Mouse (Mus musculus) liver, embryonic 14.5 days (tissue): ENCODE measurements around the gene Wnt16. TPM values are rescaled to one million over a fixed set of nuclear protein-coding genes. Genes with fewer than 3 reads are reported as not detected.

Experiments
- ATAC-seq: fragments of 200-750 bp; cut with Nextera tagmentation; 2 replicates; pipeline ENCODE4 v1.8.0; 2017; ENCODE audit warnings: moderate number of reproducible peaks, mild to moderate bottlenecking, moderate library complexity; ENCODE audit not compliant: insufficient read depth
- DNase-seq, 3 experiments: peaks; one replicate each; pipeline ENCODE4 v3.0.0-alpha.2; 2012 to 2013; ENCODE audit warnings: low read depth in 3 of 3, low spot score in 3 of 3
- H3K27ac ChIP-seq: fragments of 300-500 bp; sonication (generic); 2 replicates; pipeline ENCODE4 v1.5.1; 2014; ENCODE audit warnings: moderate library complexity, mild to moderate bottlenecking, control low read depth, inconsistent platforms
- H3K27me3 ChIP-seq: fragments of 300-500 bp; sonication (generic); 2 replicates; pipeline ENCODE4 v1.6.1; 2014; ENCODE audit warnings: mild to moderate bottlenecking, low read length, moderate library complexity; ENCODE audit not compliant: control insufficient read depth, insufficient read depth
- H3K36me3 ChIP-seq: fragments of 300-500 bp; sonication (generic); replicated peaks from 2 replicates; pipeline ENCODE4 v1.6.1; 2014; ENCODE audit warnings: low read depth; ENCODE audit not compliant: control insufficient read depth, insufficient read depth
- H3K4me1 ChIP-seq, 2 experiments: fragments of 200-500 bp in 1 of 2; fragments of 300-500 bp in 1 of 2; sonication (generic) in 1 of 2; replicated peaks; 2 replicates each; pipeline ENCODE4 v1.6.1; 2012 to 2014; ENCODE audit warnings: antibody characterized with exemption in 1 of 2, inconsistent platforms in 1 of 2, low read length in 1 of 2; ENCODE audit not compliant: control insufficient read depth in 2 of 2, insufficient read depth in 2 of 2
- H3K4me2 ChIP-seq: fragments of 300-500 bp; sonication (generic); 2 replicates; pipeline ENCODE4 v1.6.1; 2014; ENCODE audit warnings: low read depth, mild to moderate bottlenecking, control low read depth, moderate library complexity
- H3K4me3 ChIP-seq, 2 experiments: fragments of 200-500 bp in 1 of 2; fragments of 300-500 bp in 1 of 2; sonication (generic) in 1 of 2; 2 replicates each; pipeline ENCODE4 v1.5.1; 2012 to 2014; ENCODE audit warnings: low read depth in 2 of 2, low read length in 2 of 2, mild to moderate bottlenecking in 2 of 2, control low read depth in 1 of 2, inconsistent platforms in 1 of 2, moderate library complexity in 1 of 2; ENCODE audit not compliant: insufficient read depth in 1 of 2
- H3K9ac ChIP-seq: fragments of 300-500 bp; sonication (generic); replicated peaks from 2 replicates; pipeline ENCODE4 v1.6.1; 2014; ENCODE audit warnings: mild to moderate bottlenecking, control low read depth, moderate library complexity
- H3K9me3 ChIP-seq: fragments of 300-500 bp; sonication (generic); 2 replicates; pipeline ENCODE4 v1.6.1; 2016; ENCODE audit warnings: low read length, mixed read lengths; ENCODE audit not compliant: control insufficient read depth
- CTCF ChIP-seq: IDR thresholded peaks from 2 replicates; pipeline ENCODE4 v1.5.1; 2016; ENCODE audit warnings: antibody characterized with exemption, low read depth, control low read depth
- EP300 ChIP-seq: IDR thresholded peaks from 2 replicates; pipeline ENCODE4 v1.6.1; 2016; ENCODE audit warnings: antibody characterized with exemption, low read depth
- WGBS: fragments of 180-500 bp; shearing (Covaris S2); extraction: QIAGEN DNeasy Blood & Tissue Kit; methylation state at CpG from one replicate; pipeline ENCODE4 v1.1.7; 2014; ENCODE audit not compliant: insufficient replicate concordance; 5-methylcytosine and 5-hydroxymethylcytosine counted together
- polyA plus RNA-seq, 2 experiments: library from polyadenylated mRNA; depleted of rRNA in 1 of 2; stranded (reverse) in 1 of 2; unstranded in 1 of 2; fragments of >200 nt; fragmentation: Nextera tagmentation in 1 of 2; extraction: Ambion mirVana in 1 of 2; gene quantifications; 2 replicates each; pipeline versions ENCODE4 v1.2.1 to v1.2.3; 2012 to 2014

The Wnt16 gene
- polyA plus RNA-seq, 2 experiments: 0.04 TPM; not detected in 1

- no peak for DNase-seq
- no peak overlapping the region for H3K27ac ChIP-seq
- H3K27me3 ChIP-seq: no peaks in the 10 kb centered on the region
- TF ChIP-seq EP300: no peak
- no peak for TF ChIP-seq CTCF
- no peak for ATAC-seq
- H3K9ac ChIP-seq: no peak overlapping the region
- no peak overlapping the region for H3K4me2 ChIP-seq
- no peaks in the 10 kb centered on the region; the same call in 1 of the 2 replicates for H3K36me3 ChIP-seq
- H3K4me3 ChIP-seq: no peak overlapping the region
- H3K4me1 ChIP-seq: no peaks in the 10 kb centered on the region
- 75% methylated on average over 4 of the region's 4 CpGs for WGBS
- H3K9me3 ChIP-seq: no peaks in the 10 kb centered on the region
These were observed 38.3 kb downstream of the Wnt16 start for GRCm38 (mm10) chr6:22326289-22326688.

- no peaks in the 10 kb centered on the region for H3K27me3 ChIP-seq
- H3K27ac ChIP-seq: no peak overlapping the region
- no peak overlapping the region for H3K9ac ChIP-seq
- no peak overlapping the region for H3K4me2 ChIP-seq
- TF ChIP-seq CTCF: no peak
- TF ChIP-seq EP300: no peak
- DNase-seq (no peak), ATAC-seq (no peak)
- H3K4me1 ChIP-seq: no peaks in the 10 kb centered on the region
- H3K9me3 ChIP-seq: no peaks in the 10 kb centered on the region
- WGBS: 69% methylated on average over 4 of the region's 4 CpGs
- no peaks in the 10 kb centered on the region for H3K36me3 ChIP-seq
- no peak overlapping the region for H3K4me3 ChIP-seq
These were observed 39.1 kb downstream of the Wnt16 start for GRCm38 (mm10) chr6:22327091-22327490.

- no peaks in the 10 kb centered on the region for H3K4me1 ChIP-seq
- no peak overlapping the region for H3K27ac ChIP-seq
- no peaks in the 10 kb centered on the region for H3K9me3 ChIP-seq
- H3K27me3 ChIP-seq: no peaks in the 10 kb centered on the region
- no peaks in the 10 kb centered on the region for H3K36me3 ChIP-seq
- DNase-seq (no peak), ATAC-seq (no peak)
- H3K4me3 ChIP-seq: no peak overlapping the region
- 75% methylated on average over 8 of the region's 8 CpGs for WGBS
- no peak overlapping the region for H3K9ac ChIP-seq
- TF ChIP-seq EP300 (no peak), CTCF (no peak)
- H3K4me2 ChIP-seq: no peak overlapping the region
These were observed 39.9 kb downstream of the Wnt16 start for GRCm38 (mm10) chr6:22327931-22328330.

GRCm38 (mm10) chr6:22330169-22330960 lies 42.3 kb downstream of the Wnt16 start:
- Histone ChIP-seq H3K4me3 (no peak overlapping the region), H3K27me3 (no peaks in the 10 kb centered on the region), H3K36me3 (no peaks in the 10 kb centered on the region), H3K9ac (no peak overlapping the region), H3K4me2 (no peak overlapping the region), H3K4me1 (no peaks in the 10 kb centered on the region), H3K9me3 (no peaks in the 10 kb centered on the region), H3K27ac (no peak overlapping the region)
- DNase-seq: no peak
- WGBS: 75% methylated on average over 13 of the region's 13 CpGs
- TF ChIP-seq EP300: no peak
- TF ChIP-seq CTCF: no peak
- no peak for ATAC-seq

- ATAC-seq (no peak), DNase-seq (no peak)
- Histone ChIP-seq H3K4me3 (no peak overlapping the region), H3K27me3 (no peaks in the 10 kb centered on the region), H3K36me3 (no peaks in the 10 kb centered on the region), H3K4me1 (no peaks in the 10 kb centered on the region), H3K9ac (no peak overlapping the region), H3K9me3 (no peaks in the 10 kb centered on the region), H3K4me2 (no peak overlapping the region), H3K27ac (no peak overlapping the region)
- 82% methylated on average over 2 of the region's 2 CpGs for WGBS
- TF ChIP-seq EP300: no peak
- TF ChIP-seq CTCF: no peak
These were observed 44.5 kb downstream of the Wnt16 start for GRCm38 (mm10) chr6:22332548-22332947.
